Mouse (Mus musculus): ENCODE data around the gene Gse1. TPM values are rescaled to one million over a fixed set of nuclear protein-coding genes. Genes with fewer than 3 reads are reported as not detected.

Gse1 gene
- total and polyA plus RNA-seq, 3 experiments = 23.6 to 128 (median 66.9) TPM

DNA sequence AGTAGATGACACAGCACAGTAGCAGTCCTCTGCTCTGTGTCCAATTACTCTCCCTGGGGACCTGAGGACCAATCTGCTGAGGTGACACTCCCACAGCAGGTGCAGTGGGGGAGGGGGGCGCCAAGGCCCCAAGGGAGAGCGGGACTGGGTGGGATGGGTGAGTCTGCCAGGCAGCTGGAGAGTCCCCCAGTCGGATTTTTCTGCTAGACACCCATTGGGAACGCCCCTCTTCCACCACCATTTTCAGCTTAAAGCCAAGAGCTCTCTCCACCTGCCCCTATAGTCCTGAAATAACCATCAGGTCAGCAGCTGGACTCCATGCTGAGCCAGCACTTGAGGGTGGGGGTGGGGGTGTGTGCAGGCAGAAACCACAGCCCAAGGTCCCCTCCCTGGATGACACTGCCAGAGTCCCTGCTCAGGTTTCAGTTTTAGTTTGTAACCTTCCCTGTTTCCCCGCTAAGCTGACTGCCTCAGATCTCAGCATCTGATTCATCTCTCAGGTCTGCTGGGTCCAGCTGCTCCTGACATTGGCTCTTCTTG lies 208.3 kb downstream of the Gse1 start:
- no peaks in the 10 kb centered on the region for H3K36me3 ChIP-seq (ENCODE audit: control insufficient read depth in 1 of 2, insufficient read depth in 2 of 2, low read length in 2 of 2)
- H3K79me2 ChIP-seq (ENCODE audit: control insufficient read depth, insufficient read depth, low read length, poor library complexity) = no peaks in the 10 kb centered on the region
- TF ChIP-seq EP300 (IDR thresholded peaks at IDR 0.05; ENCODE audit: low read depth in 1 of 2, low read length in 2 of 2) = no peak
- TF ChIP-seq ZNF384 (IDR thresholded peaks at IDR 0.05; ENCODE audit: low read depth, low read length) = no peak
- TF ChIP-seq MAFK (IDR thresholded peaks at IDR 0.05; ENCODE audit: borderline replicate concordance, low read depth, low read length) = no peak
- TF ChIP-seq NRF1 (IDR thresholded peaks at IDR 0.05; ENCODE audit: insufficient read depth, low read depth, low read length, poor library complexity, severe bottlenecking) = no peak
- TF ChIP-seq POLR2A (IDR thresholded peaks at IDR 0.05; ENCODE audit: control insufficient read depth in 1 of 2, insufficient read depth in 1 of 2, low read depth in 1 of 2, low read length in 2 of 2, poor library complexity in 1 of 2) = no peak
- no peak for TF ChIP-seq ETS1 (IDR thresholded peaks at IDR 0.05; ENCODE audit: low read depth, low read length)
- no peak for TF ChIP-seq GABPA (IDR thresholded peaks at IDR 0.05; ENCODE audit: low read depth, low read length)
- no peak for TF ChIP-seq CHD1 (IDR thresholded peaks at IDR 0.05; ENCODE audit: low read depth, low read length)
- no peak for TF ChIP-seq UBTF (IDR thresholded peaks at IDR 0.05; ENCODE audit: borderline replicate concordance, insufficient read depth, low read depth, low read length)
- TF ChIP-seq ELF1 (IDR thresholded peaks at IDR 0.05; ENCODE audit: low read depth, low read length) = no peak
- TF ChIP-seq TCF12 (IDR thresholded peaks at IDR 0.05; ENCODE audit: low read depth, low read length) = no peak
- no peak for TF ChIP-seq CTCF (IDR thresholded peaks at IDR 0.05 in 2 of 3, conservative IDR thresholded peaks at IDR 0.05 in 1 of 3; ENCODE audit: control insufficient read depth in 1 of 3, insufficient read depth in 1 of 3, low read depth in 2 of 3, low read length in 3 of 3, poor library complexity in 1 of 3, severe bottlenecking in 1 of 3)
- TF ChIP-seq ZMIZ1 (IDR thresholded peaks at IDR 0.05; ENCODE audit: low read depth, low read length) = no peak
- TF ChIP-seq MAZ (IDR thresholded peaks at IDR 0.05; ENCODE audit: low read depth, low read length) = no peak
- no peak for TF ChIP-seq MEF2A (IDR thresholded peaks at IDR 0.05; ENCODE audit: extremely low read depth, insufficient replicate concordance, low read depth, low read length, poor library complexity, severe bottlenecking)
- TF ChIP-seq E2F4 (IDR thresholded peaks at IDR 0.05; ENCODE audit: borderline replicate concordance, low read depth, low read length) = no peak
- H3K4me3 ChIP-seq (ENCODE audit: control insufficient read depth in 1 of 2, insufficient read depth in 1 of 2, low read depth in 2 of 2, low read length in 2 of 2) = no peak overlapping the region
- no peak overlapping the region for H3K9ac ChIP-seq (ENCODE audit: control insufficient read depth, low read depth, low read length, poor library complexity, severe bottlenecking)
- no peak for DNase-seq (ENCODE audit: low read depth, low spot score)
- H3K9me3 ChIP-seq (replicated peaks; ENCODE audit: insufficient read depth, low read length) = no peaks in the 10 kb centered on the region
- H3K4me1 ChIP-seq (ENCODE audit: control insufficient read depth in 1 of 2, insufficient read depth in 2 of 2, low read length in 2 of 2) = no peaks in the 10 kb centered on the region
- no peak overlapping the region for H3K27ac ChIP-seq (ENCODE audit: control insufficient read depth, low read depth, low read length)
- H3K27me3 ChIP-seq (ENCODE audit: control insufficient read depth in 1 of 2, insufficient read depth in 2 of 2, low read length in 2 of 2) = no peaks in the 10 kb centered on the region

DNA sequence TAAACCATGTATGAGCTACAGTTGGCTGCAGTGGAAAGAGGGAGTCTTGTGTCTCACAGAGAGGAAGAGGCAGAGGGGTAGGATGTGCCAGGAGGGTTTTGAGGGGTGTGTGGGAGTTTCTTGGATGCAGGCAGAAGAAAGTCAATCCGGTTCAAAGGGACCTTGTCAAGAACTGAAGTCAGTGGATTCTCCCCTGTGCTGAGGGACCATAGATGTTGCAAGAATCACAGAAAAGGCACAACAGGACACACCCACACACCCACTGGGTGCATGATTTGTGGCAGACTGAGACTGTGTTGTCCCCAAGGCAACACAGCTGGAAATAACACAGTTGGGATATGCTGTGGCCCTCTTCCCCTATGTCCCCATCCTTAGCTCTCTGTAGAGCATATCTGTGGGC lies 209.0 kb downstream of the Gse1 start:
- no peak overlapping the region for H3K9ac ChIP-seq (ENCODE audit: control insufficient read depth, low read depth, low read length, poor library complexity, severe bottlenecking)
- H3K27ac ChIP-seq (ENCODE audit: control insufficient read depth, low read depth, low read length) = no peak overlapping the region
- H3K79me2 ChIP-seq (ENCODE audit: control insufficient read depth, insufficient read depth, low read length, poor library complexity) = no peaks in the 10 kb centered on the region
- no peaks in the 10 kb centered on the region for H3K27me3 ChIP-seq (ENCODE audit: control insufficient read depth in 1 of 2, insufficient read depth in 2 of 2, low read length in 2 of 2)
- H3K4me1 ChIP-seq (ENCODE audit: control insufficient read depth in 1 of 2, insufficient read depth in 2 of 2, low read length in 2 of 2) = no peaks in the 10 kb centered on the region
- no peak for TF ChIP-seq ZKSCAN1 (IDR thresholded peaks at IDR 0.05; ENCODE audit: low read depth, low read length)
- no peak for TF ChIP-seq TCF12 (IDR thresholded peaks at IDR 0.05; ENCODE audit: low read depth, low read length)
- TF ChIP-seq ZC3H11A (IDR thresholded peaks at IDR 0.05; ENCODE audit: low read depth, low read length) = no peak
- TF ChIP-seq ETS1 (IDR thresholded peaks at IDR 0.05; ENCODE audit: low read depth, low read length) = no peak
- no peak for TF ChIP-seq MXI1 (IDR thresholded peaks at IDR 0.05; ENCODE audit: low read depth, low read length)
- TF ChIP-seq POLR2A (IDR thresholded peaks at IDR 0.05; ENCODE audit: control insufficient read depth in 1 of 2, insufficient read depth in 1 of 2, low read depth in 1 of 2, low read length in 2 of 2, poor library complexity in 1 of 2) = no peak
- TF ChIP-seq TAL1 (IDR thresholded peaks at IDR 0.05; ENCODE audit: low read length) = no peak
- no peak for TF ChIP-seq ZMIZ1 (IDR thresholded peaks at IDR 0.05; ENCODE audit: low read depth, low read length)
- TF ChIP-seq RAD21 (IDR thresholded peaks at IDR 0.05; ENCODE audit: low read depth, low read length) = no peak
- TF ChIP-seq MAX (IDR thresholded peaks at IDR 0.05; ENCODE audit: low read length) = no peak
- no peak for TF ChIP-seq TBP (IDR thresholded peaks at IDR 0.05; ENCODE audit: low read depth, low read length)
- no peak for TF ChIP-seq USF1 (IDR thresholded peaks at IDR 0.05; ENCODE audit: low read depth, low read length)
- TF ChIP-seq MYB (IDR thresholded peaks at IDR 0.05; ENCODE audit: low read depth, low read length) = no peak
- TF ChIP-seq HCFC1 (IDR thresholded peaks at IDR 0.05; ENCODE audit: low read depth, low read length) = no peak
- TF ChIP-seq RCOR1 (IDR thresholded peaks at IDR 0.05; ENCODE audit: low read depth, low read length) = no peak
- TF ChIP-seq UBTF (IDR thresholded peaks at IDR 0.05; ENCODE audit: borderline replicate concordance, insufficient read depth, low read depth, low read length) = no peak
- no peak for TF ChIP-seq EP300 (IDR thresholded peaks at IDR 0.05; ENCODE audit: low read depth in 1 of 2, low read length in 2 of 2)
- TF ChIP-seq MEF2A (IDR thresholded peaks at IDR 0.05; ENCODE audit: extremely low read depth, insufficient replicate concordance, low read depth, low read length, poor library complexity, severe bottlenecking) = no peak
- no peaks in the 10 kb centered on the region for H3K36me3 ChIP-seq (ENCODE audit: control insufficient read depth in 1 of 2, insufficient read depth in 2 of 2, low read length in 2 of 2)
- H3K9me3 ChIP-seq (replicated peaks; ENCODE audit: insufficient read depth, low read length) = no peaks in the 10 kb centered on the region
- DNase-seq (ENCODE audit: low read depth, low spot score) = no peak
- no peak overlapping the region for H3K4me3 ChIP-seq (ENCODE audit: control insufficient read depth in 1 of 2, insufficient read depth in 1 of 2, low read depth in 2 of 2, low read length in 2 of 2)

Measured in MEL (cell line).